Mouse (Mus musculus): ENCODE data around the gene Dnmt3a. TPM values are rescaled to one million over a fixed set of nuclear protein-coding genes. Genes with fewer than 3 reads are reported as not detected.

Gene Dnmt3a
- polyA plus RNA-seq, 1 experiment from 2014 or later, result 65.2 TPM

GRCm38 (mm10) chr12:3789626-3790185, 16.1 kb upstream of the Dnmt3a start:
- no peak overlapping the region for H3K4me3 ChIP-seq (ENCODE audit: low read depth, low read length)
- WGBS, result 63% methylated on average over 5 of the region's 5 CpGs
- no peaks in the 10 kb centered on the region for H3K27me3 ChIP-seq (replicated peaks; ENCODE audit: control insufficient read depth, insufficient read depth, low read length)
- H3K36me3 ChIP-seq (ENCODE audit: control insufficient read depth, insufficient read depth, low read length), result no peaks in the 10 kb centered on the region
- peaks cover 30% of the 10 kb centered on the region for H3K4me1 ChIP-seq (ENCODE audit: control insufficient read depth, insufficient read depth, low read length)
- no peak for DNase-seq (ENCODE audit: low spot score)
- H3K4me2 ChIP-seq (ENCODE audit: low read depth, low read length), result no peak overlapping the region
- no peak for ATAC-seq (ENCODE audit: low read depth)
- H3K9ac ChIP-seq (ENCODE audit: low read depth, low read length), result no peak overlapping the region
- H3K9me3 ChIP-seq (ENCODE audit: control insufficient read depth, low read length), result no peaks in the 10 kb centered on the region
- no peak overlapping the region for H3K27ac ChIP-seq (replicated peaks; ENCODE audit: low read depth, low read length)

- peaks cover 30% of the 10 kb centered on the region for H3K4me1 ChIP-seq (ENCODE audit: control insufficient read depth, insufficient read depth, low read length)
- no peak overlapping the region for H3K9ac ChIP-seq (ENCODE audit: low read depth, low read length)
- no peak for DNase-seq (ENCODE audit: low spot score)
- peak overlapping the region; percentile 62 for H3K4me2 ChIP-seq (ENCODE audit: low read depth, low read length)
- no peaks in the 10 kb centered on the region for H3K27me3 ChIP-seq (replicated peaks; ENCODE audit: control insufficient read depth, insufficient read depth, low read length)
- peak overlapping the region; percentile 40; the same call in 1 of the 2 replicates for H3K4me3 ChIP-seq (ENCODE audit: low read depth, low read length)
- no peaks in the 10 kb centered on the region for H3K9me3 ChIP-seq (ENCODE audit: control insufficient read depth, low read length)
- ATAC-seq (ENCODE audit: low read depth), result no peak
- no peak overlapping the region for H3K27ac ChIP-seq (replicated peaks; ENCODE audit: low read depth, low read length)
- WGBS, result 55% methylated on average over 7 of the region's 7 CpGs
- no peaks in the 10 kb centered on the region for H3K36me3 ChIP-seq (ENCODE audit: control insufficient read depth, insufficient read depth, low read length)
Observed at GRCm38 (mm10) chr12:3791257-3791656, 14.6 kb upstream of the Dnmt3a start.

- H3K4me1 ChIP-seq (ENCODE audit: control insufficient read depth, insufficient read depth, low read length), result peaks cover 28% of the 10 kb centered on the region
- H3K9me3 ChIP-seq (ENCODE audit: control insufficient read depth, low read length), result no peaks in the 10 kb centered on the region
- peak overlapping the region; percentile 61 for H3K9ac ChIP-seq (ENCODE audit: low read depth, low read length)
- peak overlapping the region; percentile 62 for H3K4me2 ChIP-seq (ENCODE audit: low read depth, low read length)
- H3K4me3 ChIP-seq (ENCODE audit: low read depth, low read length), result peak overlapping the region; percentile 40
- ATAC-seq (ENCODE audit: low read depth) (peak; percentile 92), DNase-seq (ENCODE audit: low spot score) (peak; percentile 95)
- WGBS, result under 1% methylated on average over 22 of the region's 22 CpGs
- no peaks in the 10 kb centered on the region for H3K27me3 ChIP-seq (replicated peaks; ENCODE audit: control insufficient read depth, insufficient read depth, low read length)
- H3K36me3 ChIP-seq (ENCODE audit: control insufficient read depth, insufficient read depth, low read length), result no peaks in the 10 kb centered on the region
- H3K27ac ChIP-seq (replicated peaks; ENCODE audit: low read depth, low read length), result no peak overlapping the region
Observed at GRCm38 (mm10) chr12:3791732-3792131, 14.1 kb upstream of the Dnmt3a start.

- ATAC-seq (ENCODE audit: low read depth), result no peak
- no peaks in the 10 kb centered on the region for H3K36me3 ChIP-seq (ENCODE audit: control insufficient read depth, insufficient read depth, low read length)
- no peak for DNase-seq (ENCODE audit: low spot score)
- H3K4me2 ChIP-seq (ENCODE audit: low read depth, low read length), result peak overlapping the region; percentile 62
- no peak overlapping the region for H3K27ac ChIP-seq (replicated peaks; ENCODE audit: low read depth, low read length)
- WGBS, result 15% methylated on average over 8 of the region's 8 CpGs
- H3K27me3 ChIP-seq (replicated peaks; ENCODE audit: control insufficient read depth, insufficient read depth, low read length), result no peaks in the 10 kb centered on the region
- H3K9ac ChIP-seq (ENCODE audit: low read depth, low read length), result peak overlapping the region; percentile 61
- no peaks in the 10 kb centered on the region for H3K9me3 ChIP-seq (ENCODE audit: control insufficient read depth, low read length)
- peak overlapping the region; percentile 40 for H3K4me3 ChIP-seq (ENCODE audit: low read depth, low read length)
- H3K4me1 ChIP-seq (ENCODE audit: control insufficient read depth, insufficient read depth, low read length), result peaks cover 23% of the 10 kb centered on the region
Observed at GRCm38 (mm10) chr12:3792248-3792647, 13.6 kb upstream of the Dnmt3a start.

GRCm38 (mm10) chr12:3795569-3795968, 10.2 kb upstream of the Dnmt3a start:
- no peak overlapping the region for H3K4me2 ChIP-seq (ENCODE audit: low read depth, low read length)
- H3K9ac ChIP-seq (ENCODE audit: low read depth, low read length), result no peak overlapping the region
- no peak overlapping the region for H3K27ac ChIP-seq (replicated peaks; ENCODE audit: low read depth, low read length)
- DNase-seq (ENCODE audit: low spot score) (no peak), ATAC-seq (ENCODE audit: low read depth) (no peak)
- no peaks in the 10 kb centered on the region for H3K4me1 ChIP-seq (ENCODE audit: control insufficient read depth, insufficient read depth, low read length)
- no peak overlapping the region for H3K4me3 ChIP-seq (ENCODE audit: low read depth, low read length)
- H3K27me3 ChIP-seq (replicated peaks; ENCODE audit: control insufficient read depth, insufficient read depth, low read length), result no peaks in the 10 kb centered on the region
- H3K9me3 ChIP-seq (ENCODE audit: control insufficient read depth, low read length), result no peaks in the 10 kb centered on the region
- 34% methylated on average over 3 of the region's 4 CpGs for WGBS
- no peaks in the 10 kb centered on the region for H3K36me3 ChIP-seq (ENCODE audit: control insufficient read depth, insufficient read depth, low read length)

GRCm38 (mm10) chr12:3799551-3799950, 6.3 kb upstream of the Dnmt3a start:
- Histone ChIP-seq H3K27me3 (replicated peaks; ENCODE audit: control insufficient read depth, insufficient read depth, low read length) (no peaks in the 10 kb centered on the region), H3K4me2 (ENCODE audit: low read depth, low read length) (no peak overlapping the region), H3K4me3 (ENCODE audit: low read depth, low read length) (no peak overlapping the region), H3K9me3 (ENCODE audit: control insufficient read depth, low read length) (no peaks in the 10 kb centered on the region), H3K36me3 (ENCODE audit: control insufficient read depth, insufficient read depth, low read length) (no peaks in the 10 kb centered on the region), H3K27ac (replicated peaks; ENCODE audit: low read depth, low read length) (no peak overlapping the region), H3K4me1 (ENCODE audit: control insufficient read depth, insufficient read depth, low read length) (no peaks in the 10 kb centered on the region), H3K9ac (ENCODE audit: low read depth, low read length) (no peak overlapping the region)
- WGBS, result 78% methylated on average over 1 of the region's 1 CpGs
- no peak for DNase-seq (ENCODE audit: low spot score)
- no peak for ATAC-seq (ENCODE audit: low read depth)

- under 1% methylated on average over 12 of the region's 41 CpGs for WGBS
- H3K27ac ChIP-seq (replicated peaks; ENCODE audit: low read depth, low read length), result peak overlapping the region; percentile 96
- ATAC-seq (ENCODE audit: low read depth), result peak; percentile 84
- peak overlapping the region; percentile 96 for H3K9ac ChIP-seq (ENCODE audit: low read depth, low read length)
- no peaks in the 10 kb centered on the region for H3K36me3 ChIP-seq (ENCODE audit: control insufficient read depth, insufficient read depth, low read length)
- H3K4me2 ChIP-seq (ENCODE audit: low read depth, low read length), result peak overlapping the region; percentile 90
- H3K9me3 ChIP-seq (ENCODE audit: control insufficient read depth, low read length), result no peaks in the 10 kb centered on the region
- peaks cover 29% of the 10 kb centered on the region for H3K4me1 ChIP-seq (ENCODE audit: control insufficient read depth, insufficient read depth, low read length)
- peak; percentile 84 for DNase-seq (ENCODE audit: low spot score)
- H3K27me3 ChIP-seq (replicated peaks; ENCODE audit: control insufficient read depth, insufficient read depth, low read length), result no peaks in the 10 kb centered on the region
- peak overlapping the region; percentile 82 for H3K4me3 ChIP-seq (ENCODE audit: low read depth, low read length)
Observed at GRCm38 (mm10) chr12:3806271-3806684, 471 bp downstream of the Dnmt3a start.

GRCm38 (mm10) chr12:3806703-3807547, 1.1 kb downstream of the Dnmt3a start:
- peak overlapping the region; percentile 96 for H3K9ac ChIP-seq (ENCODE audit: low read depth, low read length)
- no peaks in the 10 kb centered on the region for H3K9me3 ChIP-seq (ENCODE audit: control insufficient read depth, low read length)
- peaks cover 34% of the 10 kb centered on the region for H3K4me1 ChIP-seq (ENCODE audit: control insufficient read depth, insufficient read depth, low read length)
- ATAC-seq (ENCODE audit: low read depth) (peak; percentile 35), DNase-seq (ENCODE audit: low spot score) (peak; percentile 86)
- H3K36me3 ChIP-seq (ENCODE audit: control insufficient read depth, insufficient read depth, low read length), result no peaks in the 10 kb centered on the region
- H3K4me3 ChIP-seq (ENCODE audit: low read depth, low read length), result peak overlapping the region; percentile 82
- no peaks in the 10 kb centered on the region for H3K27me3 ChIP-seq (replicated peaks; ENCODE audit: control insufficient read depth, insufficient read depth, low read length)
- H3K4me2 ChIP-seq (ENCODE audit: low read depth, low read length), result peak overlapping the region; percentile 90
- peak overlapping the region; percentile 96 for H3K27ac ChIP-seq (replicated peaks; ENCODE audit: low read depth, low read length)
- 0% methylated on average over 10 of the region's 141 CpGs for WGBS

Data from embryonic facial prominence, embryonic 14.5 days (tissue).